Mouse (Mus musculus): ENCODE data around the gene Dpy19l3. TPM values are rescaled to one million over a fixed set of nuclear protein-coding genes. Genes with fewer than 3 reads are reported as not detected.

Dpy19l3 gene
- polyA plus RNA-seq, 2 experiments = 2.1 to 7.3 TPM

- ATAC-seq (ENCODE audit: insufficient read depth) (peak; percentile 33; the same call in 1 of the 2 replicates), DNase-seq (ENCODE audit: low read depth in 3 of 3, low spot score in 3 of 3) (no peak)
- Histone ChIP-seq H3K4me1 (replicated peaks; ENCODE audit: control insufficient read depth in 2 of 2, insufficient read depth in 2 of 2, low read length in 1 of 2) (peaks cover 2 to 14% of the 10 kb centered on the region in 2 experiments; a peak in 2 of 4 replicates), H3K9me3 (ENCODE audit: control insufficient read depth, low read length) (no peaks in the 10 kb centered on the region), H3K4me3 (ENCODE audit: insufficient read depth in 1 of 2, low read depth in 2 of 2, low read length in 2 of 2) (no peak overlapping the region), H3K27ac (no peak overlapping the region), H3K27me3 (ENCODE audit: control insufficient read depth, insufficient read depth, low read length) (no peaks in the 10 kb centered on the region), H3K9ac (replicated peaks) (no peak overlapping the region), H3K36me3 (replicated peaks; ENCODE audit: control insufficient read depth, insufficient read depth, low read depth) (peaks cover 47% of the 10 kb centered on the region), H3K4me2 (ENCODE audit: low read depth) (no peak overlapping the region)
- WGBS (ENCODE audit: insufficient replicate concordance) = 45% methylated on average over 12 of the region's 12 CpGs
- no peak for TF ChIP-seq EP300 (IDR thresholded peaks at IDR 0.05; ENCODE audit: low read depth)
- no peak for TF ChIP-seq CTCF (IDR thresholded peaks at IDR 0.05; ENCODE audit: low read depth)
Observed at GRCm38 (mm10) chr7:35794145-35794664, 40.0 kb upstream of the Dpy19l3 start.

GRCm38 (mm10) chr7:35792150-35792848, 38.0 kb upstream of the Dpy19l3 start:
- H3K27ac ChIP-seq = no peak overlapping the region
- ATAC-seq (ENCODE audit: insufficient read depth) (peak; percentile 76), DNase-seq (ENCODE audit: low read depth in 3 of 3, low spot score in 3 of 3) (peak; percentile 22 to 30 (median 28))
- TF ChIP-seq CTCF (IDR thresholded peaks at IDR 0.05; ENCODE audit: low read depth) (no peak), EP300 (IDR thresholded peaks at IDR 0.05; ENCODE audit: low read depth) (no peak)
- no peak overlapping the region for H3K4me3 ChIP-seq (ENCODE audit: insufficient read depth in 1 of 2, low read depth in 2 of 2, low read length in 2 of 2)
- no peaks in the 10 kb centered on the region for H3K27me3 ChIP-seq (ENCODE audit: control insufficient read depth, insufficient read depth, low read length)
- peaks cover 49% of the 10 kb centered on the region for H3K36me3 ChIP-seq (replicated peaks; ENCODE audit: control insufficient read depth, insufficient read depth, low read depth)
- H3K9ac ChIP-seq (replicated peaks) = no peak overlapping the region
- H3K9me3 ChIP-seq (ENCODE audit: control insufficient read depth, low read length) = no peaks in the 10 kb centered on the region
- peaks cover 2 to 14% of the 10 kb centered on the region in 2 experiments; a peak in 2 of 4 replicates for H3K4me1 ChIP-seq (replicated peaks; ENCODE audit: control insufficient read depth in 2 of 2, insufficient read depth in 2 of 2, low read length in 1 of 2)
- 52% methylated on average over 12 of the region's 12 CpGs for whole genome bisulfite sequencing (ENCODE audit: insufficient replicate concordance)
- no peak overlapping the region for H3K4me2 ChIP-seq (ENCODE audit: low read depth)

GRCm38 (mm10) chr7:35790926-35791325, 36.7 kb upstream of the Dpy19l3 start:
- no peak overlapping the region for H3K4me3 ChIP-seq (ENCODE audit: insufficient read depth in 1 of 2, low read depth in 2 of 2, low read length in 2 of 2)
- peaks cover 2 to 14% of the 10 kb centered on the region in 2 experiments; a peak in 2 of 4 replicates for H3K4me1 ChIP-seq (replicated peaks; ENCODE audit: control insufficient read depth in 2 of 2, insufficient read depth in 2 of 2, low read length in 1 of 2)
- no peak overlapping the region for H3K4me2 ChIP-seq (ENCODE audit: low read depth)
- H3K36me3 ChIP-seq (replicated peaks; ENCODE audit: control insufficient read depth, insufficient read depth, low read depth) = peaks cover 57% of the 10 kb centered on the region
- DNase-seq (ENCODE audit: low read depth in 3 of 3, low spot score in 3 of 3) (no peak), ATAC-seq (ENCODE audit: insufficient read depth) (no peak)
- no peak overlapping the region for H3K27ac ChIP-seq
- no peaks in the 10 kb centered on the region for H3K9me3 ChIP-seq (ENCODE audit: control insufficient read depth, low read length)
- no peak overlapping the region for H3K9ac ChIP-seq (replicated peaks)
- TF ChIP-seq CTCF (IDR thresholded peaks at IDR 0.05; ENCODE audit: low read depth) (no peak), EP300 (IDR thresholded peaks at IDR 0.05; ENCODE audit: low read depth) (no peak)
- H3K27me3 ChIP-seq (ENCODE audit: control insufficient read depth, insufficient read depth, low read length) = no peaks in the 10 kb centered on the region
- 89% methylated on average over 8 of the region's 8 CpGs for WGBS (ENCODE audit: insufficient replicate concordance)

- Histone ChIP-seq H3K9me3 (ENCODE audit: control insufficient read depth, low read length) (no peaks in the 10 kb centered on the region), H3K4me3 (ENCODE audit: insufficient read depth in 1 of 2, low read depth in 2 of 2, low read length in 2 of 2) (no peak overlapping the region), H3K27me3 (ENCODE audit: control insufficient read depth, insufficient read depth, low read length) (no peaks in the 10 kb centered on the region), H3K36me3 (replicated peaks; ENCODE audit: control insufficient read depth, insufficient read depth, low read depth) (peaks cover 63% of the 10 kb centered on the region), H3K27ac (no peak overlapping the region), H3K9ac (replicated peaks) (no peak overlapping the region), H3K4me1 (replicated peaks; ENCODE audit: control insufficient read depth in 2 of 2, insufficient read depth in 2 of 2, low read length in 1 of 2) (peaks cover 2 to 14% of the 10 kb centered on the region in 2 experiments; a peak in 2 of 4 replicates), H3K4me2 (ENCODE audit: low read depth) (no peak overlapping the region)
- no peak for TF ChIP-seq EP300 (IDR thresholded peaks at IDR 0.05; ENCODE audit: low read depth)
- peak; percentile 46; the same call in 1 of the 2 replicates for TF ChIP-seq CTCF (IDR thresholded peaks at IDR 0.05; ENCODE audit: low read depth)
- ATAC-seq (ENCODE audit: insufficient read depth) (no peak), DNase-seq (ENCODE audit: low read depth in 3 of 3, low spot score in 3 of 3) (no peak)
- WGBS (ENCODE audit: insufficient replicate concordance) = 84% methylated on average over 8 of the region's 8 CpGs
Observed at GRCm38 (mm10) chr7:35790201-35790600, 35.9 kb upstream of the Dpy19l3 start.

GRCm38 (mm10) chr7:35785579-35785978, 31.3 kb upstream of the Dpy19l3 start:
- DNase-seq (ENCODE audit: low read depth in 3 of 3, low spot score in 3 of 3) (no peak), ATAC-seq (ENCODE audit: insufficient read depth) (no peak)
- Histone ChIP-seq H3K9ac (replicated peaks) (no peak overlapping the region), H3K9me3 (ENCODE audit: control insufficient read depth, low read length) (no peaks in the 10 kb centered on the region), H3K4me1 (replicated peaks; ENCODE audit: control insufficient read depth in 2 of 2, insufficient read depth in 2 of 2, low read length in 1 of 2) (no peaks in the 10 kb centered on the region), H3K4me2 (ENCODE audit: low read depth) (no peak overlapping the region), H3K27ac (no peak overlapping the region), H3K27me3 (ENCODE audit: control insufficient read depth, insufficient read depth, low read length) (no peaks in the 10 kb centered on the region), H3K36me3 (replicated peaks; ENCODE audit: control insufficient read depth, insufficient read depth, low read depth) (peaks cover 45% of the 10 kb centered on the region), H3K4me3 (ENCODE audit: insufficient read depth in 1 of 2, low read depth in 2 of 2, low read length in 2 of 2) (no peak overlapping the region)
- 82% methylated on average over 4 of the region's 4 CpGs for WGBS (ENCODE audit: insufficient replicate concordance)
- TF ChIP-seq CTCF (IDR thresholded peaks at IDR 0.05; ENCODE audit: low read depth) (no peak), EP300 (IDR thresholded peaks at IDR 0.05; ENCODE audit: low read depth) (no peak)

Measured in liver, embryonic 14.5 days (tissue).